Mouse (Mus musculus): ENCODE measurements at regions not wholly inside any gene's neighbourhood (a gene's known extent, or its start where the extent isn't known, plus 50 kb on each side); places are given as distances from the start of the nearest gene placed in this dataset.

DNA sequence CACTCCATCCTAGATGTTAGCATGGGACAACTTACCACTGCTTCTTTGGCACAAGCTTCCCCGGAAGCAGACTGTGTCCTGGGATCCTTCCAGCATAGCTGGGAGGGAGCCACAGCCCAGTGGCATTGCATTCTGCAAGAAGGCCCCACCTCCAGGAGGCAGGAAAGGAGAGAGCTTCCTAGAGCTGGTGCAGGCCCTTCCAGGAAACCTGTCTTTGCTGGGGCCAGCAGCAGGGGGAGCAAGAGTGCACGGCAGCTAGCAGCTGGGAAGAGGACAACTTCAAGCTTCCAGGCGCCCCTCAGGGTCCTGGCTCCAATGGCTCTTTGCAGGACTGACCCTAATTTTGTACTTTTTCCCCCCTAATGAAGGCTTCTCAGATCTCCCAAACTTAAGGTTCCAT is 115.4 kb upstream of the Sorcs3 start:
- DNase-seq (ENCODE audit: low read depth, low spot score), result no peak

- DNase-seq (ENCODE audit: low read depth, low spot score), result peak; percentile 83
These were observed 108.5 kb upstream of the Sorcs3 start for GRCm38 (mm10) chr19:48097363-48097762.

DNA sequence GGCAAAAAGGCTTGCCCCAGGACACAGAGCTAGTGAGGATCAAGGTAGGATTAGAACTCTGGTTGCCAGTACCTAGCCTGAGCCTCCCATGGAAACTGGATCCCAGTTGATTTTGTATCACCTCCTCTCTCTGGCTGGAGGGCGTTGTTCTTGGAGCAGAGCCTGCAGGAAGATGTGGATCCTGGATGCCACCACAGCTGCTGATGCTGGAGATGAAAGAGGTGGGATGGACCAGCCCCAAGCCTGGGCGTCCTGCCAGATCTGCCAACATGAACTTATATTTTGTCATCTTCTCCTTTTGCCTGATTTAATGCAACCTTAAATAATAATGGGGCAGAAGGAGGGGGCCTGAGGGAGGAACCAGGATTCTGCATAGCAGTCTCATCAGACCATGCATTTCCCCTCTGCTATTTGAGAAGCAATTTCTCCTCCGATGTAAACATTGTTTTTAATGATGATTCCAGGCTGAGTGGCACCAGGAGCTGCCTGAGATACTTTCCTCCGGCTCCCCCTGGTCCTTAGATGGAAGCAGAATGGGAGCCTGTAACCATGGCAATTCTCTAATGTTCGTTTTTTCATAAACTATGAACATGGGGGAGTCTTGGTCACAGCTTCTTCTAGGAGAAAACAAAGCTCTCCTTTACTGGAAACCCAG is 107.8 kb upstream of the Sorcs3 start:
- peak; percentile 77 for DNase-seq (ENCODE audit: low read depth, low spot score)

DNA sequence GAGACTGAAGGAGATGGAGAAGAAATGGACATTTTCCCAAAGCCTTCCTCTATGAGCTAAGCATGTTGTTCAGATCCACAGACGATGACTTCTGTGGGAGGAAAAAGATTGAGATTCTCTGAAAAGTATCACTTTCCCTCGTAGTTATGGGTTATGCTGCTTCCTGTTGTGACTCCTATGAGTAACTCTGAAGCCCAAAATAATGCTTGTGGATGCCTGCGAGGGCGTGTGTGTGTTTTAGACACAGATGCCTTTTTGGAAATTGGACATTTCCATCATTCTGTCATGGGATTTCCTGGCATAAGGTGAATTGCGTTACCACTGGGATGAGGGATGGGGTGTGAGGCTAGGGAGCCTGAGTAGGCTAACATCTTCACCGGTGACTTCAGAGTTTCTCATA is 104.8 kb upstream of the Sorcs3 start:
- DNase-seq (ENCODE audit: low read depth, low spot score), result peak; percentile 58

- DNase-seq (ENCODE audit: low read depth, low spot score), result no peak
These were observed 90.7 kb upstream of the Sorcs3 start for GRCm38 (mm10) chr19:48115155-48115554.

GRCm38 (mm10) chr19:48115728-48116127 is 90.1 kb upstream of the Sorcs3 start:
- DNase-seq (ENCODE audit: low read depth, low spot score), result no peak

- DNase-seq (ENCODE audit: low read depth, low spot score), result no peak
These were observed 89.1 kb upstream of the Sorcs3 start for GRCm38 (mm10) chr19:48116689-48117088.

DNA sequence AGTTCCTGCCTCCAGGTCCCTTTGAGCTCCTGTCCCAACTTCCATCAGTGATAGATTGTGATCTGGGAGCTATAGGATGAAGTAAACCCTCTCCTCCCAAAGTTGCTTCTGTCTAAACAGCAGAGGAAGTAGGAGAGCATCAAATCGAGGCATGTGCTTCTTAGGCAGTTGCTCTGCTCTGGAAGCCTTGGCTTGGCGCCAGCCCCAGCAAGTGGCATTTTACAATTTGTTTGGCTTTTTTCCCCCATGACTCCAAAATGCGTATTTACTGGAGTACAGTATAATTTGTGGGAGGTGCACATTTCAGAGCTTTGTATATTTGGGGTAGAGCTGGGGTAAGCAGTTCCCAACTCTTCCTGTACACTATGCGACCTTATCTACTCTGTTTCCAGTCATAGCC is 88.2 kb upstream of the Sorcs3 start:
- no peak for DNase-seq (ENCODE audit: low read depth, low spot score)

GRCm38 (mm10) chr19:48122281-48122680 is 83.5 kb upstream of the Sorcs3 start:
- no peak for DNase-seq (ENCODE audit: low read depth, low spot score)

GRCm38 (mm10) chr19:48123777-48124176 is 82.0 kb upstream of the Sorcs3 start:
- peak; percentile 68 for DNase-seq (ENCODE audit: low read depth, low spot score)

GRCm38 (mm10) chr19:48125731-48126130 is 80.1 kb upstream of the Sorcs3 start:
- no peak for DNase-seq (ENCODE audit: low read depth, low spot score)

- DNase-seq (ENCODE audit: low read depth, low spot score), result no peak
These were observed 77.7 kb upstream of the Sorcs3 start for GRCm38 (mm10) chr19:48128089-48128488.

DNA sequence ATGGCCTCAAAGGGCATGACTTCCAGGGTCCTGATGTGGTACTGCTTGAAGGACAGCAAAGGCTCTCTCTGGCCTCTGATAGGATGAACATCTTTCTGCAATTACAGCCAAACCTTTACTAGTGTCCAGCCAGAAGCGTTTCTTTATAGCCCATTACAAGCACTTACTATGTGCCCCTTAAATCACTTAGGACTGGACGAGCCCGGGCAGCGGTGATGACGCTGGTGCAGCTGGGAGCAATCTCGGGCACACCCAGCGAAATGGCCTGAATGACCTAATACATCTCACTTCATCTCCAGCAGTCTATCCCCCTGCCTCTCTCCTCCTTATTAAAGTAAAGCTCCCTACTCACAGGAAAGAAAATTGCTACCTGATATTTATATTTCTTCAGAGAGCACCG is 69.6 kb upstream of the Sorcs3 start:
- no peak for DNase-seq (ENCODE audit: low read depth, low spot score)

DNA sequence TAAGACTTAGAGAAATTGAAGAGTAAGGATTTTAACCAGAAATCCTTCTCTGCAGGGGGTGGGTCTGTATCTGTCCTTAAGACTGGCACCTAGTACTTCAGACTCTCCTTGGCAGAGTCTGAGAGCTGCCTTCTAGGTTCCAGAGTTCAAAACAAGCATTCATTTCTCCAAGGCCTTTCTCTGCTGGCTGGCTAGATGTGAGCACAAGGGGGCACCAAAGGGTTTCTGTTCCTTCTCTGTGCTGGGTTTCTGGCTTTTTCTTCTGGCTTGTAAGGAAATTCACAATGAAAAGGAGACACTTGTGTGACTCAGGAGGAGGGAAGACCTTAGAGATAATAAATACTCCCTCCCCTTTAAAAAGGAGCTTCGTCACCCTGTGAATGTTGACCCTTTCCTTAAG is 61.7 kb upstream of the Sorcs3 start:
- DNase-seq (ENCODE audit: low read depth, low spot score), result peak; percentile 50

All from telencephalon, adult 2 months (tissue).